Mouse (Mus musculus): ENCODE measurements at regions not wholly inside any gene's neighbourhood (a gene's known extent, or its start where the extent isn't known, plus 50 kb on each side); places are given as distances from the start of the nearest gene placed in this dataset.

GRCm38 (mm10) chr14:71065669-71066068 is 466.0 kb upstream of the Fam160b2 start:
- TF ChIP-seq ZNF384 (IDR thresholded peaks at IDR 0.05; ENCODE audit: low read depth, low read length) (no peak), ZC3H11A (IDR thresholded peaks at IDR 0.05; ENCODE audit: borderline replicate concordance, low read depth, low read length) (no peak), HCFC1 (IDR thresholded peaks at IDR 0.05; ENCODE audit: borderline replicate concordance, insufficient read depth, low read length) (no peak), MAFK (IDR thresholded peaks at IDR 0.05; ENCODE audit: insufficient read depth, low read depth, low read length) (no peak)
